Mouse (Mus musculus) intestine, postnatal 0 days (tissue): ENCODE measurements around the gene Lrmp. TPM values are rescaled to one million over a fixed set of nuclear protein-coding genes. Genes with fewer than 3 reads are reported as not detected.

ENCODE experiments used
- ATAC-seq: fragments of 200-750 bp; cut with Nextera tagmentation; 2 replicates; pipeline ENCODE4 v1.8.0; 2017; ENCODE audit warnings: mild to moderate bottlenecking, moderate TSS enrichment, moderate library complexity
- H3K27ac ChIP-seq: fragments of 300-500 bp; sonication (generic); 2 replicates; pipeline ENCODE4 v1.5.1; 2014; ENCODE audit warnings: mild to moderate bottlenecking, low read depth, low read length, moderate library complexity
- H3K27me3 ChIP-seq: fragments of 300-500 bp; sonication (generic); replicated peaks from 2 replicates; pipeline ENCODE4 v1.6.1; 2014; ENCODE audit warnings: low read length, mixed read lengths; ENCODE audit not compliant: control insufficient read depth, insufficient read depth
- H3K36me3 ChIP-seq: fragments of 300-500 bp; sonication (generic); 2 replicates; pipeline ENCODE4 v1.6.1; 2014; ENCODE audit warnings: mild to moderate bottlenecking, moderate library complexity; ENCODE audit not compliant: control insufficient read depth, insufficient read depth
- H3K4me1 ChIP-seq: fragments of 300-500 bp; sonication (generic); replicated peaks from 2 replicates; pipeline ENCODE4 v1.6.1; 2014; ENCODE audit warnings: antibody characterized with exemption, low read length, mixed read lengths; ENCODE audit not compliant: control insufficient read depth, insufficient read depth
- H3K4me2 ChIP-seq: fragments of 300-500 bp; sonication (generic); replicated peaks from 2 replicates; pipeline ENCODE4 v1.6.1; 2014; ENCODE audit warnings: low read depth, mild to moderate bottlenecking, moderate library complexity
- H3K4me3 ChIP-seq: fragments of 300-500 bp; sonication (generic); 2 replicates; pipeline ENCODE4 v1.5.1; 2014; ENCODE audit warnings: low read depth, low read length
- H3K9ac ChIP-seq: fragments of 300-500 bp; sonication (generic); 2 replicates; pipeline ENCODE4 v1.6.1; 2014; ENCODE audit warnings: mild to moderate bottlenecking, low read depth, low read length
- H3K9me3 ChIP-seq: fragments of 300-500 bp; sonication (generic); 2 replicates; pipeline ENCODE4 v1.6.1; 2016; ENCODE audit warnings: mixed run types; ENCODE audit not compliant: control insufficient read depth
- CTCF ChIP-seq: sonication (generic); IDR thresholded peaks from 2 replicates; pipeline ENCODE4 v1.5.1; 2016; ENCODE audit warnings: low read depth, mild to moderate bottlenecking, control low read depth, antibody characterized with exemption, moderate library complexity
- WGBS: fragments of 180-500 bp; shearing (Covaris S2); extraction: QIAGEN DNeasy Blood & Tissue Kit; methylation state at CpG from one replicate; pipeline ENCODE4 v1.1.7; 2014; 5-methylcytosine and 5-hydroxymethylcytosine counted together
- polyA plus RNA-seq: library from polyadenylated mRNA; unstranded; fragments of >200 nt; fragmentation: Nextera tagmentation; extraction: Ambion mirVana; gene quantifications from 2 replicates; pipeline ENCODE4 v1.2.1, GENCODE M21; 2015

Lrmp gene
- 1.1 and 1.4 TPM in 2 replicates for polyA plus RNA-seq

DNA sequence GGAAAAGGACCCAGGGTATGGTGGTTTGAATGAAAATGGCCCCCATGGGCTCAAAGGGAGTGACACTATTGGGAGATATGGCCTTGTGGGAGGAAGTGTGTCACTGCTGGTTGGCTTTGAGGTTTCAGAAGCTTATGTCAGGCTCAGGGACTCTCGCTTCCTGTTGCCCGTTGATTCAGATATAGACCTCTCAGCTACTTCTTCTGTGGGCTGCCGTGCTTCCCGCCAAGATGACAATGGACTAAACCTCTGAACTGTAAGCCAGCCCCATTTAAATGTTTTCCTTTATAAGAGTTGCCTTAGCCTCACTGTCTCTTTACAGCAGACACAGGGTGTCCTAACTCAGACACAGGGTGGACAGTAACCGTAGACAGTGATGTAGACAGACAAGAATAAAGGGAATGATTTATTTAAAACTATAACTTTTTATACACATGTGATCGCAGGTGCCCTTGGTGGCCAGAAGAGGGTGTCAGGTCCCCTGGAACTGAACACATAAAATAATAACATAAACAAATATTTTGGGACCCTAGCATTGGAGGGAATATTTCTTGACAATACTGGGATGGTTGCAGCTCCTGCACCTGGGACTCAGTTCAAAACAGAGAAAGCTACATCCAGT lies at the start of gene Lrmp:
TSS of gene Lrmp (plus strand) at position 178 of the 622 bp plus-strand sequence.
- 76% methylated on average over 6 of the region's 6 CpGs for WGBS
- Histone ChIP-seq H3K4me2 (no peak within 1 kb of the TSS), H3K9ac (no peak within 1 kb of the TSS), H3K27ac (no peak within 1 kb of the TSS), H3K4me3 (no peak within 1 kb of the TSS), H3K36me3 (no peaks in the 10 kb centered on the region), H3K27me3 (no peaks in the 10 kb centered on the region), H3K9me3 (no peaks in the 10 kb centered on the region), H3K4me1 (0 out of 2 replicates have a peak, but pooled peaks cover 3% of the 10 kb centered on the region)
- TF ChIP-seq CTCF: 0 out of 2 replicates have a peak, but pooled peaks have one; percentile 19
- ATAC-seq: no peak

DNA sequence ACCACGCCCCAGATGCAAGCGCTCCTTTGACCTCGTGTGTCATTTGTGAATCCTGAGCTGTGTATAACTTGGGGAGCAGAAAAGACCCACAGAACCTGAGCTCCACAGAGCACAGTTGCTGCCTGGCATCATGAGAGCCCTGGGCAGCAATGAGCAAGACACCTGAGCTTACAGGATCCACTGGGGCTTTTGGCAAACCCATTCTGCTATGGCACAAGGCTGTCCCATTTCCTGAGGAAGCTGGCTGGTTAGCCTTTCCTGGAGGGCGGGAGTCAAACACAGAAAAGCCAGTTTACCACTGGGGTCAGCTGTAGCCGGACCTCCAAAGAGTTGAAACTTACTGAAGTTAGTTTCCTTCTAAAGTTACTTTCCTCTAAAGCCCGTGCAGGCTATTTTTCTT lies 49.0 kb upstream of the Lrmp start:
- 78% methylated on average over 6 of the region's 6 CpGs for WGBS
- no peak overlapping the region for H3K4me3 ChIP-seq
- ATAC-seq: no peak
- H3K27me3 ChIP-seq: no peaks in the 10 kb centered on the region
- no peaks in the 10 kb centered on the region for H3K4me1 ChIP-seq
- no peak overlapping the region for H3K27ac ChIP-seq
- no peak for TF ChIP-seq CTCF
- H3K9me3 ChIP-seq: no peaks in the 10 kb centered on the region
- no peaks in the 10 kb centered on the region for H3K36me3 ChIP-seq
- H3K4me2 ChIP-seq: no peak overlapping the region
- H3K9ac ChIP-seq: no peak overlapping the region

DNA sequence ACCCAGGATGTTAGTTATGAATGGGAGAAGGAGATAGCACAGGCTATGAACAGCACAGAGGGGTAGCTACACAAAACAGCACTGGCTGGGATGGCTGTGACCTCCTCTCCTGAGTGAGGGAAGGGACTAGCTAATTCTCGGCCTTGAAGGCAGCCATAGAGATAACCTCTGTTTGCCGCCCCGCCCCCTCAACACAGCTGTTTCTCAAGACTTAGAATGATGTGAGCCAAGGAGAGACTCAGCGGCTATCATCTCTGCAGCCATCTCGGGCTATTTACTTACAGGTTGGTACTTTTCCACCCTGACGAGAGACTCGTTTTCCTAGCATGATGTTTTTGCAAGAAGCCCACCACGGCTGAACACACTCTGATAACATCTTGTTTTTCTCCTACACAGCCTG lies 47.8 kb upstream of the Lrmp start:
- H3K4me2 ChIP-seq: no peak overlapping the region
- no peak for ATAC-seq
- no peaks in the 10 kb centered on the region for H3K36me3 ChIP-seq
- no peak overlapping the region for H3K27ac ChIP-seq
- H3K4me1 ChIP-seq: no peaks in the 10 kb centered on the region
- TF ChIP-seq CTCF: no peak
- H3K27me3 ChIP-seq: no peaks in the 10 kb centered on the region
- H3K4me3 ChIP-seq: no peak overlapping the region
- no peak overlapping the region for H3K9ac ChIP-seq
- WGBS: 66% methylated on average over 8 of the region's 8 CpGs
- no peaks in the 10 kb centered on the region for H3K9me3 ChIP-seq

DNA sequence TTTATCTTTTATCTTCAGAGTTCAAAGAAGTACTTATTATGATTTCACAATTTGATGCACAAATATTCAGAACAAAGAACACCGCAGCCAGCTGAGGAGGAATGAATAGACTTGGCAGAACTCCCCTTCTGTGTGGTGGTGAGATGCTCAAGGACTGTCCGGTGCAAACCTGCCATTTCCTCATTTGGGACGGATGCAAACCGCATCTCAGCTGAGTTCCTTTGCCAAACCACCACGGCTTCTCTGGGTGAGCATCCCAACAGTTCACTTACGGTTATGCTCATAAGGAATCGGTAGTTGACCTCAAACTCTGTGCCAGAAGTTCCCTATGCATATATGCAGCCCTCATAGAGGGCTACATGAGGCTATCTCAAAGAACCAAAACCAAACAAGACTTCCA lies 46.1 kb upstream of the Lrmp start:
- H3K4me1 ChIP-seq: no peaks in the 10 kb centered on the region
- H3K27ac ChIP-seq: no peak overlapping the region
- H3K36me3 ChIP-seq: no peaks in the 10 kb centered on the region
- no peak overlapping the region for H3K4me2 ChIP-seq
- peaks cover 2% of the 10 kb centered on the region; the same call in 1 of the 2 replicates for H3K27me3 ChIP-seq
- WGBS: 90% methylated on average over 7 of the region's 7 CpGs
- no peak for TF ChIP-seq CTCF
- ATAC-seq: no peak
- H3K9me3 ChIP-seq: no peaks in the 10 kb centered on the region
- no peak overlapping the region for H3K4me3 ChIP-seq
- H3K9ac ChIP-seq: no peak overlapping the region

DNA sequence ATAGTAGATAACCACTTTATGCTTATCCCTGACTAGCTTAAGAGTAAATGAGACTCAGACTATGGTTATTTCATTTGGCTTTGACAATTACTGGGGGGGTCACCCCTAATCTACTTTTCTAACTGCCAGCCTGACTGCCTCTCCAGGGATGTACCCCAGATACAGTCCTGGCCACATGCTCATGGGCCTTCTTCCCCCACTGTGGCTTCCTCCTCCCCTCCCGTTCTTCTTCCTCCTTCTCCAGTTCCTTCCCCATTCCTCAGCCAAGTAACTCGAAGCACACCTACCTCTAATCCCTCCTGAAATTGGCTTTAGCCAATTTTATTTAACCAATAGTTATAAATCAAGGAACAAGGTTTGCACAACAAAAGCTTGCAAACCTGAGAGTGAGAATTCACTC lies 45.5 kb upstream of the Lrmp start:
- no peak overlapping the region for H3K4me2 ChIP-seq
- no peak for ATAC-seq
- no peak overlapping the region for H3K9ac ChIP-seq
- no peak overlapping the region for H3K27ac ChIP-seq
- H3K27me3 ChIP-seq: peaks cover 6% of the 10 kb centered on the region
- no peak for TF ChIP-seq CTCF
- WGBS: 67% methylated on average over 2 of the region's 2 CpGs
- no peak overlapping the region for H3K4me3 ChIP-seq
- H3K9me3 ChIP-seq: no peaks in the 10 kb centered on the region
- no peaks in the 10 kb centered on the region for H3K36me3 ChIP-seq
- H3K4me1 ChIP-seq: no peaks in the 10 kb centered on the region

DNA sequence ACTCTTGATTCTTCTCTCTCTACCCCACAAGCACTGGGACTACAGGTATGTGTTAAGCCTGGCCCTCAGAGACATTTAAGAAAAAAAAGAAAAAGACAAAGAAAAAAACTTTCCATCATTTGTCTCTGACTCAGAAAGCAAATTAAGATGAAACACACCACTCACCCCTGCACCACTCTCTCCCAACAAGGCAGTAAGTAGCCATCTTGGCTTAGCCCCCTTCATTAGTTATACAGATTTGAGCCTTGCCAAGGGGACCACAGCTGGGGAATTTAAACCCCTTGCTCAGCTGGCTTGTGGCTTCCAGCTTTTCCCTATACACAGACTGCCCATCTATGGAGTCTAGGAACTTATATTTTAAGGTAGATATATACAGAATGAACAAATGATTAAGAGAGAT lies 41.0 kb upstream of the Lrmp start:
- no peak for TF ChIP-seq CTCF
- Histone ChIP-seq H3K36me3 (no peaks in the 10 kb centered on the region), H3K9me3 (no peaks in the 10 kb centered on the region), H3K27ac (no peak overlapping the region), H3K4me3 (no peak overlapping the region), H3K4me2 (no peak overlapping the region), H3K9ac (no peak overlapping the region), H3K4me1 (0 out of 2 replicates have a peak, but pooled peaks cover 3% of the 10 kb centered on the region), H3K27me3 (peaks cover 21% of the 10 kb centered on the region)
- ATAC-seq: no peak

DNA sequence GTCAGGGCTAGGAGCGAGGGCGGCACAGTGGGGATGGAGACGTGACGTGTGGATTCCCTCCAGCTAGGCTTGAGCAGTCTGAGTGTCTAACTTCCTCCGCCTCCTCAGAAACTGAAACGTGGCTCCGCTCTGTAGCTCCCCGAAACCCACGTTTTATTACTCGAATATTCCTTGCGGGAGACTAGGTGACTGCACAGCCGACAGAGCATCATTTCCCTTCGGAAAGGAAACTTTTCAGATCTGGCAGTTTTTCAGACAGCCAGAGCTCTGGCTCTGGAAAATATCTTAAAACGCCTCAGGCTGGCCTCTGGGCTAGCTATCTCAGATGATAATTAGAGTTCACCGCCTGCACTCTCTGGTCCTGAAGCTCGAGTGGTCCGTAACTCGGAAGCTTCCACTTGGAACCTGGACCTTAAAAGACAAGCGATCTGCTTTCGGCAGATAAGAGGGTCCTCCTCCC lies 40.3 kb upstream of the Lrmp start:
- 1% methylated on average over 20 of the region's 20 CpGs for WGBS
- Histone ChIP-seq H3K27ac (no peak overlapping the region), H3K36me3 (no peaks in the 10 kb centered on the region), H3K4me3 (peak overlapping the region; percentile 33), H3K9me3 (no peaks in the 10 kb centered on the region), H3K4me1 (0 out of 2 replicates have a peak, but pooled peaks cover 3% of the 10 kb centered on the region), H3K4me2 (peak overlapping the region; percentile 63), H3K27me3 (peaks cover 21% of the 10 kb centered on the region), H3K9ac (no peak overlapping the region)
- ATAC-seq: no peak
- TF ChIP-seq CTCF: no peak
